Mouse (Mus musculus) stomach, embryonic 14.5 days (tissue): ENCODE results near the gene Unk. TPM values are rescaled to one million over a fixed set of nuclear protein-coding genes. Genes with fewer than 3 reads are reported as not detected.

Experiments
- ATAC-seq: fragments of 200-750 bp; cut with Nextera tagmentation; 2 replicates; pipeline ENCODE4 v1.8.0; 2017; ENCODE audit warnings: low read depth, moderate TSS enrichment; ENCODE audit not compliant: insufficient number of reproducible peaks, insufficient read depth, low FRiP score
- H3K27ac ChIP-seq: fragments of 300-500 bp; sonication (generic); 2 replicates; pipeline ENCODE4 v1.5.1; 2014; ENCODE audit warnings: mild to moderate bottlenecking, low read length, moderate library complexity, mixed read lengths
- H3K27me3 ChIP-seq: fragments of 300-500 bp; sonication (generic); 2 replicates; pipeline ENCODE4 v1.6.1; 2014; ENCODE audit warnings: low read length, control low read depth, mixed read lengths; ENCODE audit not compliant: control insufficient read depth, insufficient read depth
- H3K36me3 ChIP-seq: fragments of 300-500 bp; sonication (generic); 2 replicates; pipeline ENCODE4 v1.6.1; 2014; ENCODE audit warnings: mild to moderate bottlenecking, control low read depth, low read length, moderate library complexity, mixed read lengths; ENCODE audit not compliant: control insufficient read depth, insufficient read depth
- H3K4me1 ChIP-seq: fragments of 300-500 bp; sonication (generic); 2 replicates; pipeline ENCODE4 v1.6.1; 2014; ENCODE audit warnings: low read length, control low read depth, mixed read lengths; ENCODE audit not compliant: control insufficient read depth, insufficient read depth
- H3K4me2 ChIP-seq: fragments of 300-500 bp; sonication (generic); replicated peaks from 2 replicates; pipeline ENCODE4 v1.6.1; 2014; ENCODE audit warnings: low read depth, low read length, control low read depth
- H3K4me3 ChIP-seq: fragments of 300-500 bp; sonication (generic); 2 replicates; pipeline ENCODE4 v1.5.1; 2014; ENCODE audit warnings: low read depth, low read length, control low read depth
- H3K9ac ChIP-seq: fragments of 300-500 bp; sonication (generic); replicated peaks from 2 replicates; pipeline ENCODE4 v1.6.1; 2014; ENCODE audit warnings: low read depth, mild to moderate bottlenecking, control low read depth, low read length, moderate library complexity, mixed read lengths
- H3K9me3 ChIP-seq: fragments of 300-500 bp; sonication (generic); 2 replicates; pipeline ENCODE4 v1.6.1; 2016; ENCODE audit warnings: low read depth, low read length, control low read depth; ENCODE audit not compliant: control insufficient read depth
- WGBS: fragments of 180-500 bp; shearing (Covaris S2); extraction: QIAGEN DNeasy Blood & Tissue Kit; methylation state at CpG from one replicate; pipeline ENCODE4 v1.1.7; 2014; 5-methylcytosine and 5-hydroxymethylcytosine counted together
- polyA plus RNA-seq: library from polyadenylated mRNA; unstranded; fragments of >200 nt; fragmentation: Nextera tagmentation; extraction: Ambion mirVana; gene quantifications from 2 replicates; pipeline ENCODE4 v1.2.1, GENCODE M21; 2014

Gene Unk
- polyA plus RNA-seq, 1 experiment from 2014 or later = 31.6 TPM

DNA sequence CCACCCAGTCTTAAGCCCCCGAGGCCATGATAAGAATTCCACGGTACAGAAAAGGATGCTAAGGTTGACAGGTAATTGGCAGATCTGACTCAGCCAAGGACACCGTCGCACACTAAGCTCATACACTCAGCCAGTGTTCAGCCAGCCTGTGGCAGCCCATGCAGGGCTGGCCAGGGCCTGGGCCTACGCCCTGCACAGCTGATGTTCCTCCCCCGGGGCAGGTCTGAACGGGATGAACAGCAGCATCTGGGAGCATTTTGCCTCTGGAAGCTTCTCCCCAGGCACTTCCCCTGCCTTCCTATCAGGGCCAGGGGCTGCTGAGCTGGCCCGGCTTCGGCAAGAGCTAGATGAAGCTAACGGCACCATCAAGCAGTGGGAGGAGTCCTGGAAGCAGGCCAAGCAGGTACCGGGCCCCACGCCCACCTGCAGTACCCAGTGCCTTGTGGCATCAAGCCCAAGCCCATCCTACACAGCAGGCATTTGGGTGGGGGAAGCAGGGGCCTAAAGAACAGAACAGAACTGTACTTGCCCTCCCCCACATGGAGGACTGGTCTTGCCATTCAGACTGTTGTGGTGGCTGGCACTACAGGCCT lies 28.0 kb downstream of the Unk start:
- ATAC-seq = no peak
- Histone ChIP-seq H3K4me1 (no peaks in the 10 kb centered on the region), H3K27ac (no peak overlapping the region), H3K9ac (no peak overlapping the region), H3K9me3 (no peaks in the 10 kb centered on the region), H3K4me2 (no peak overlapping the region), H3K4me3 (no peak overlapping the region), H3K27me3 (no peaks in the 10 kb centered on the region), H3K36me3 (peaks cover 73% of the 10 kb centered on the region)
- 68% methylated on average over 12 of the region's 12 CpGs for WGBS

DNA sequence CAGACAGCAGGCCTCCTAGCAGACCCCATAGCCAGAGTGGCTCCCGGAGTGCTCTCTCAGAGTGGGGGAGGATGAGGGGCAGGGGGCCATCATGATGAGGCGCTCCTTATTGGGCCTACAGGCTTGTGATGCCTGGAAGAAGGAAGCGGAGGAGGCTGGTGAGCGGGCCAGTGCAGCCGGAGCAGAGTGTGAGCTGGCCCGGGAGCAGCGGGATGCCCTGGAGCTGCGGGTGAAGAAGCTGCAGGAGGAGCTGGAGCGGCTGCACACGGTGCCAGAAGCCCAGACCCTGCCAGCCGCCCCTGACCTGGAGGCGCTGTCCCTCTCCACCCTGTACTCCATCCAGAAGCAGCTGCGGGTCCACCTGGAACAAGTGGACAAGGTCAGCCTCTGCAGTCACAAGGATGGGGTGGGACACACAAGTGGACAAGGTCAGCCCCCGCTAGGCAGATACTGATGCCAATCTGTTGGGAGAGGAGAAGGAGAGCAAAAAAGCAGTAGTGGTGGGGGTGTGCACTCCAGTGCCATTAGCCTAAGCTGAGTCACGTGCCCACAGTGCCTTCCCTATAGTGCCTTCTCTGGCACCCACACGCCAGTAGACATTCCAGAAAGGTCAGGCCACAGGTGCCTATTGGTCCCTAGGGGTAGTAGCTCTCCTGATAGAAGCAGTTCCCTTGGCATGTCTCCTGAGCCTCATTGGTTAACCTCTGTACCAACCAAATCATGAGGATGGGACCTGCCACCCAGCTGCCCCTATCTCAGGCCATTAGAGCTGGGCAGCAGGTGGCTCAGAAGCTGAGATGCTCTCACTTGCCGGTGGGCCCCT lies 29.0 kb downstream of the Unk start:
- no peaks in the 10 kb centered on the region for H3K4me1 ChIP-seq
- 88% methylated on average over 17 of the region's 17 CpGs for WGBS
- H3K9me3 ChIP-seq = no peaks in the 10 kb centered on the region
- peaks cover 65% of the 10 kb centered on the region for H3K36me3 ChIP-seq
- H3K4me2 ChIP-seq = no peak overlapping the region
- no peaks in the 10 kb centered on the region for H3K27me3 ChIP-seq
- H3K27ac ChIP-seq = no peak overlapping the region
- no peak for ATAC-seq
- no peak overlapping the region for H3K4me3 ChIP-seq
- H3K9ac ChIP-seq = no peak overlapping the region

- 93% methylated on average over 11 of the region's 11 CpGs for WGBS
Measured at GRCm38 (mm10) chr11:116059691-116060025, 29.5 kb downstream of the Unk start.

GRCm38 (mm10) chr11:116060596-116060995 lies 30.5 kb downstream of the Unk start:
- WGBS = 72% methylated on average over 9 of the region's 9 CpGs

More at GRCm38 (mm10) chr11:116059691-116060025, 29.5 kb downstream of the Unk start:
- no peaks in the 10 kb centered on the region for H3K27me3 ChIP-seq
- peaks cover 59% of the 10 kb centered on the region for H3K36me3 ChIP-seq
- no peak overlapping the region for H3K4me2 ChIP-seq
- no peak overlapping the region for H3K27ac ChIP-seq
- no peak overlapping the region for H3K4me3 ChIP-seq
- H3K9ac ChIP-seq = no peak overlapping the region
- H3K9me3 ChIP-seq = no peaks in the 10 kb centered on the region
- ATAC-seq = no peak
- H3K4me1 ChIP-seq = no peaks in the 10 kb centered on the region

DNA sequence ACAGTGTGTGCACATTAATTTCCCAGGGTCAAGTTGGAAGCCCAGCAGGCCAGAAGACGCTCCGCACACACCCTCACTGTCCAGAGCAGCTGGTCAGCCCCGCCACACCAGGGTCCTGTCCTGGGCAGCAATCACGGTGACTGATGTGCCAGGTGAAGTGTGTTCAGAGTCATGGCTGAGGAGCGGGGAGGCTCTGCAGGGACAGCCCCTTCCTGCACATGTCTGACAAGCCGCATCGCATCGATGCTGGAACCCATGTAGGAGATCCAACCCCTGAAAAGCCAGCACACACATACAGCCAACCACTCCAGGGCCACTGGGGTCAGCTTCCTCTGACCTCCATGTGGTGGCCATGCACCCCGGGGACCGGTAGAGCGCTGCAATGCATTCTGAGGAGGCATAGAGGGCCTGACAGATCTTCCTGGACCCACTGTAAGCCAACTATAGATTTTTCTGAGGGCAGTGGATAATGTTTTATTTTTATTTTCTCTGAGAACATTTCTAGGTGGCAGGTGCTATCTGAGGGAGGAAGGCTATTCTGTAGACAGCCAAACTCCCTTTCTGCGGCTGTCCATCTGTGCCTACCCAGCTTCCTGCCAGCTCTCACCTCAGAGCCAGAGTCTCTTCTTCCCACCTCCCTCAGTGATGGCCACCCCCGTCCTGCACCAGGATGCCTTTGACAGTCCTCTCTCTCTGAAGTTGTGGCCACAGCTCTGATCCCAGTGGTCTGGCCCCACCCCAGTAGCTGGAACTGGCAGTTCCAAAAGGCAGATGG lies 31.7 kb downstream of the Unk start:
- ATAC-seq = no peak
- Histone ChIP-seq H3K4me2 (no peak overlapping the region), H3K27ac (no peak overlapping the region), H3K36me3 (peaks cover 42% of the 10 kb centered on the region), H3K9me3 (no peaks in the 10 kb centered on the region), H3K27me3 (no peaks in the 10 kb centered on the region), H3K4me1 (no peaks in the 10 kb centered on the region), H3K4me3 (no peak overlapping the region), H3K9ac (no peak overlapping the region)
- WGBS = 83% methylated on average over 13 of the region's 13 CpGs

More at GRCm38 (mm10) chr11:116060596-116060995, 30.5 kb downstream of the Unk start:
- Histone ChIP-seq H3K36me3 (peaks cover 52% of the 10 kb centered on the region), H3K9ac (no peak overlapping the region), H3K27ac (no peak overlapping the region), H3K9me3 (no peaks in the 10 kb centered on the region), H3K27me3 (no peaks in the 10 kb centered on the region), H3K4me1 (no peaks in the 10 kb centered on the region), H3K4me2 (no peak overlapping the region), H3K4me3 (no peak overlapping the region)
- no peak for ATAC-seq

DNA sequence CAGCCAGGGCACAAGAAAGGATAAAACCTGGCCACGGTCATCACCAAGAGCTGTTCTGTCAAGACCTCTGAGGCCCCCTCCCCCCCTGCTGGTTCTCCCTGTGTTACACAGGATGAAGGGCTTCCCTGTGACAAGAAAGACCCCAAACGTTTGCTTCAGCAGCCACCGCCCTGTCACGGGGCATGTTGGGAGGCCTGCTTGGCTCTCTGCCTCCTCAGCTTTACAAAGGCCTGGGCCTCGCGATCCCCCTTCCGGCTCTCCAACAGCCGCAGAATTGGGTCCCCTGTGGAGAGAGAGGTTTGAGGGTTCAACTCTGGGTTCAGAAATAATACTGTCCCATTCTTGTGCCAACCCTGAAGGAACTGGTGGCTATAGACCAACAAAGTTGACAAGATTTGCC lies 32.4 kb downstream of the Unk start:
- Histone ChIP-seq H3K36me3 (peaks cover 35% of the 10 kb centered on the region), H3K4me3 (no peak overlapping the region)

DNA sequence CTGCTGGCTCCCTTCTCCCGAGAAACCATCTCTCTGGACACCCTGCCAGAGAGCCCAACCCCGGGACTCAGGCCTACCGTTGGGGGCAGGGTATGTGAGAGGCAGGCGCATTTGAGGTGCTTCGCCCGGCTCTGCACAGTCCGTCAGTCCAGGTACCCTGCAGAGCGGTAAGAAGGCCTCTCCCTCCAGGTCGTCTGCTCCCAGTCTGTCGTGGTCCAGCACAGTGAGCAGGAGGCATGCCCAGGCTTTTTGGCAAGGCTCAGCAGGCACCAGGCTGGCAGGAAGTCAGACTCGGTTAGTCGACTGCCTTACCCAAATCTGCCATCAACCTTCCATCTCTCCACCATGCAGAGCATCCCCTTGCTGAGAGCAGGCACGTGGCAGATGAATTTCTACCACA lies 33.4 kb downstream of the Unk start:
- Histone ChIP-seq H3K27me3 (no peaks in the 10 kb centered on the region), H3K36me3 (peaks cover 25% of the 10 kb centered on the region), H3K4me1 (no peaks in the 10 kb centered on the region), H3K9ac (no peak overlapping the region), H3K4me2 (no peak overlapping the region), H3K27ac (no peak overlapping the region), H3K4me3 (no peak overlapping the region), H3K9me3 (no peaks in the 10 kb centered on the region)
- no peak for ATAC-seq
- 71% methylated on average over 13 of the region's 13 CpGs for WGBS

More for the DNA sequence above, 32.4 kb downstream of the Unk start:
- no peak overlapping the region for H3K9ac ChIP-seq
- H3K27ac ChIP-seq = no peak overlapping the region
- no peaks in the 10 kb centered on the region for H3K4me1 ChIP-seq
- ATAC-seq = no peak
- no peaks in the 10 kb centered on the region for H3K9me3 ChIP-seq
- H3K27me3 ChIP-seq = no peaks in the 10 kb centered on the region
- H3K4me2 ChIP-seq = no peak overlapping the region
- 71% methylated on average over 8 of the region's 8 CpGs for WGBS

DNA sequence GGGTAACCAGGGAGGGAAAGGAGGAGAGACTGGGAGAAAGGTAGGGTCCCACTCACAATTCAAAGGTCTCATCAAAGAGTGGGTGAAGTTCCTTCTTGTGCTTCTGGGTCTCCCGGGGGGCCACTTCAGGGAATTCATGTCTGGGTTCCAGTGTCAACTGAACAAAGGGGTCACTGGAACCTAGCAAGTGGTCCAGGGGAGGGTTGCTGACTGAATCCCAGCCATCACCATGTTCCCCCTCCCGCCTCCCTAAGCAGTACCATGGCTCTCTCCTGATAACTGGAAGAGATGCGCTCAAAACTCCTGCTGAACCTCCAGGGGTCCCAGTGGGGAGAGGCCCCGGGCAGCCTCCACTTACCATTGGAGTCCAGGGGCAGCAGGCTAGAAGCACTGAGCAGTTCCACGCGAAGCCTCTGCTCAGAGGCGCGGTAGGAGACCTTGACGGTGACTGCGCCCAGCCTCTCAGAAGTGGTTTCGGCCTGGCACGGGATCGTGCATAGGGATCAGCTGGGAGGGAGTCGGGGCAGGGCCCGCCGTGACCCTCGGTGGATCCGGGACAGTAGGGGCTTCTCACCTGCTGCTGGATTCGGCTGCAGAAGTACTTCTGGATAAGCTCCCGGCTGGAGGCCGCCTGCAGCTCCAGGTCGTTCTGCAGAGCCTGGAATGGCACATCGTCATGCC lies 34.2 kb downstream of the Unk start:
- Histone ChIP-seq H3K4me1 (no peaks in the 10 kb centered on the region), H3K4me2 (no peak overlapping the region), H3K9ac (no peak overlapping the region), H3K27me3 (no peaks in the 10 kb centered on the region), H3K9me3 (no peaks in the 10 kb centered on the region), H3K36me3 (peaks cover 18% of the 10 kb centered on the region), H3K27ac (no peak overlapping the region), H3K4me3 (no peak overlapping the region)
- no peak for ATAC-seq
- WGBS = 66% methylated on average over 23 of the region's 23 CpGs
